Mouse (Mus musculus) liver, adult 2 months (tissue): ENCODE measurements at regions not wholly inside any gene's neighbourhood (a gene's known extent, or its start where the extent isn't known, plus 50 kb on each side); places are given as distances from the start of the nearest gene placed in this dataset.

Source experiments
- CTCF ChIP-seq: fragments of 200-500 bp; IDR thresholded peaks from 2 replicates; pipeline ENCODE4 v1.5.1; 2011; ENCODE audit warnings: low read depth, low read length, control low read depth
- POLR2A ChIP-seq: fragments of 200-500 bp; IDR thresholded peaks from 2 replicates; pipeline ENCODE4 v1.6.1; 2011; ENCODE audit warnings: low read length, control low read depth; ENCODE audit not compliant: insufficient read depth; ENCODE audit errors: extremely low read depth

- TF ChIP-seq POLR2A (no peak), CTCF (no peak)
Measured at GRCm38 (mm10) chr9:93170071-93170470, 628.0 kb downstream of the Plod2 start.
